Mouse (Mus musculus): ENCODE data around the gene Alx3. TPM values are rescaled to one million over a fixed set of nuclear protein-coding genes. Genes with fewer than 3 reads are reported as not detected.
A peak's percentile ranks its signal among the peaks of the same experiment; 100 is the strongest.

Alx3 gene
- not detected for total RNA-seq (2021)

DNA sequence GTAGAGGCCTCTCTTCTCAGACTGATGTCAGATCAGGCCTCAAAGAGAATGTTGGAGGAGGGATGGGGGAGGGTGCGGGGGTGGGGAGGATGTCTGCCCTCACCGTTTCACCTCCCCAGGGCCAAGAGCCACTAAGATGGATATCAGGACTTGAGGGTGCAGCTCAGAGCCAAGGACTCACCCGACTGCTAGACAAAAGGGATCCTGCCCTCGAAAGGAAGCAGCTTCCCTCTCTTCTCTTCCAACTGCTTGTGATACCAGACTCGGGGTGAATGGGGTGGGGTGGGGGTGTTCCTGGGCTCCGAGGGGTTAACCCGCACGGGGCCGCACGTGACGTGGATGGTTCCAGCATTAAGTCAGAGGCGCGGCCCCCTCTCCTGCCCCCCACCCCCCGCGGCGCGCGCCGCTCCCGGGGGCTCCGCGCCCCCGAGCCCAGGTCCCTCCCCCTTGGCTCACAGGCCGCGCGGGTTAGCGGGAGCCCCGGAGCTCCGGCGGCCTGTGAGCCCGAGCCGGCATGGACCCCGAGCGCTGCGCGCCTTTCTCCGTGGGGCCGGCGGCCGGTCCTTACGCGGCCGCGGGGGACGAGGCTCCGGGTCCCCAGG, at the start of gene Alx3:
Gene Alx3, plus strand, starts transcription at position 370 of the 602 bp plus-strand sequence.
- intact Hi-C loops (cut with DNase I) = no loop called here
- no peak for DNase-seq (ENCODE audit: low spot score)

- no peak for DNase-seq (ENCODE audit: low spot score)
- intact Hi-C loops (cut with DNase I) = no loop called here
These were observed 49.6 kb upstream of the Alx3 start for GRCm38 (mm10) chr3:107545278-107545677.

DNA sequence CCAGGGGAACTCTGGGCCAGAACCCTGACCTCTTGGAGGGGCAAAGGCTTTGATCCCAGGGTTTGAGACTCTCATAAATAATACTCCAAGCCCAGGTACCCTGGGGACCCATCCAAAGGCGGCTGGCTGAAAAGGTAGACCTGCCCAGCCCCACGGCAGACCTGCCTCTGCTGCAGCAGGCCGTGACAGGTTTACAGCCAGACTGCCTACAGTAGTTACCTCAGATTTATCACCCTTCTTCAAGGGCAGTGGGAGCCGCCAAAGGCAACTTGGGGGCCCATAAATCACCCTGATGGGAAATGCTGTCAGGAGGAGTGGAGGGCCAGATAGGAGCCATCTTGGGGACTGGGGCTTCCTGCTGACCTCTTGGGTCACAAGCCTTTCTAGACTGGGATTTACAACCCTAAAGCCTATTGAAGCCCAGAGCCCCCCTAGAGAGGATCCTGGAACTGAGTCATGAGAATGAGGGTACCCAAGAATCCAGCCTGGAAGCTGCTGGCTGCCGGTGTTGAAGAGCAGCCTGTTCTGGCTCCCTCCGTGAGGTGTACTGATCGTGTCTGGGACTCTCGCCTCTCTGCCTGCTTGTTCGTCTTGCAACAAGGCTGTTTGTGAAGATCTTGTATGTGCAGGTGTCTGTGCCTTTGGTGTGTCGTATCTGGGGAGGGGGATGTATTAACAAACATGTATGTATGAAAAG, 49.0 kb upstream of the Alx3 start:
- intact Hi-C loops (cut with DNase I) = no loop called here
- DNase-seq (ENCODE audit: low spot score) = no peak

- intact Hi-C loops (cut with DNase I) = no loop called here
- no peak for DNase-seq (ENCODE audit: low spot score)
These were observed 47.9 kb upstream of the Alx3 start for GRCm38 (mm10) chr3:107546956-107547355.

DNA sequence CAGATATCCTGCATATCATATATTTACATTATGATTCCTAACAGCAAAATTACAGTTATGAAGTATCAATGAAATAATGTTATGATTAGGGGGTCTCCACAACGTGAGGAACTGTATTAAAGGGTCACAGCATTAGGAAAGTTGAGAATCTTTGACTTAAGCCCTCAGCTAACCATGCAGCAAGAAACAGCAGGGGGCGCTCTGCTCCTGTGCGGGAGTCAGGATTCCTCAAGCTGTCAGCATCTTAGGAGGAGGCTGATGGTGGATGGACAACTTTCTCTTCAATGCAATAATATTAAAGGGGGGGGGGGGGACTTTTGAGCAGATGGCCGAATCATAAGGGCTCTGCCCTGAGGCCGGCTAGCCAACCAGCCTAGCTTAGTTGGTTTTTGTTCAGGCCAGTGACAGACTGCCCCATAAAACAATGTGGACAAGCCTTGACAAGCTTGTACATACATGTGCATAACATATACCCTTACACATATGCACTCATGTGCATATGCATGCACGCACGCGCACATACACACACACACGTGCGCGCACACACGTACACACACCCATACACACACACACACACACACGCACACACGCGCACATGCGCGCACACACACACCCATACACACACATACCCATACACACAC, 44.3 kb upstream of the Alx3 start:
- intact Hi-C loops (cut with DNase I) = loop anchor here (5.0 kb wide), 1 partner anchor 68 kb away; no protein-coding TSS in a partner anchor
- DNase-seq (ENCODE audit: low spot score) = no peak

DNA sequence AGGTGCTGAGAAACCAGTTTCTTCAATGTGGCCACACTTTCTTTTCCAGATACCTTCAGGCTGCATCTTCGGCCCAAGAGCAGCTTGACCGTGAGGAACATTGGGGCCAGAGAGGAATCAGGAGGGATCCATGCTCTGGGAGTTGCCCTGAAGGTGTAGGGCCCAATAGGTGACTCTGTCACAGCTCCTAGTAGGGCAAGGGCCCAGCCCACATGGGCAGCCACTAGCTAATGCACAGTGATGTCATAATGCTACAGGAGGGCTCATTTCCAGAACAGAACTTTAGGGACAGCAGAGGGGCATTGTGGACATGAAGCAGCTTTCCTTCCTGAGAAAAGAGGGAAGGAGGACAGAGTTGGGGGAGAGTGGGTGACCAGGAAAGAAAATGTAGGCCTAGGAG, 40.0 kb upstream of the Alx3 start, which contains the start of gene Ubl4b:
Gene Ubl4b, minus strand, starts transcription at position 232 of the 400 bp plus-strand sequence.
- no peak for DNase-seq (ENCODE audit: low spot score)
- intact Hi-C loops (cut with DNase I) = loop anchor here (5.0 kb wide), 1 partner anchor 73 kb away; no protein-coding TSS in a partner anchor

DNA sequence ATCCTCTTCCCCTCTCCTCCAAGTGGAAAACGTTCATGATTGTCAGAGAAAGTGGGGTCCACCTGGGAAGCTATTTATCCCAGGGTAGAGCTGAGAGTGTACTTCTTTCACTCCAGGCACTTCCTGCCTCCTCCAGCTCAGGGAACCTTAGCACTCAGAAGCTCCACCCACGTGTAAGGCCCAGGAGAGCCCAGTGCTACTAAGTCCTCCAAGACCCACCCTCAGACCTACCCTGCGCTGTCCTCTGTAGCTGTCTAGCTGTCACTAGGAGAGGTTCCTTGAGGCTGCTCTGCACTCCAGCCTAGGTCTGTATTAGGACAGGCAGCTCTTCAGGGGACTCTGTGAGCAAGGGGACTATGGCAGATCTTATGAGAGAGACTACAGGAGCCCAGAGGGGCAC, 36.1 kb upstream of the Alx3 start:
- DNase-seq (ENCODE audit: low spot score) = no peak

GRCm38 (mm10) chr3:107559183-107559582, 35.6 kb upstream of the Alx3 start:
- peak; percentile 54 for DNase-seq (ENCODE audit: low spot score)
- intact Hi-C loops (cut with DNase I) = loop anchor here (1.0 to 2.0 kb wide), 2 partner anchors 20 to 54 kb away; no protein-coding TSS in a partner anchor

More for the DNA sequence above, 36.1 kb upstream of the Alx3 start:
- intact Hi-C loops (cut with DNase I) = loop anchor here (1.0 to 2.0 kb wide), 2 partner anchors 21 to 54 kb away; no protein-coding TSS in a partner anchor

GRCm38 (mm10) chr3:107562104-107562503, 32.7 kb upstream of the Alx3 start:
- DNase-seq (ENCODE audit: low spot score) = no peak
- intact Hi-C loops (cut with DNase I) = no loop called here

- DNase-seq (ENCODE audit: low spot score) = no peak
- intact Hi-C loops (cut with DNase I) = no loop called here
These were observed 32.2 kb upstream of the Alx3 start for GRCm38 (mm10) chr3:107562591-107562990.

DNA sequence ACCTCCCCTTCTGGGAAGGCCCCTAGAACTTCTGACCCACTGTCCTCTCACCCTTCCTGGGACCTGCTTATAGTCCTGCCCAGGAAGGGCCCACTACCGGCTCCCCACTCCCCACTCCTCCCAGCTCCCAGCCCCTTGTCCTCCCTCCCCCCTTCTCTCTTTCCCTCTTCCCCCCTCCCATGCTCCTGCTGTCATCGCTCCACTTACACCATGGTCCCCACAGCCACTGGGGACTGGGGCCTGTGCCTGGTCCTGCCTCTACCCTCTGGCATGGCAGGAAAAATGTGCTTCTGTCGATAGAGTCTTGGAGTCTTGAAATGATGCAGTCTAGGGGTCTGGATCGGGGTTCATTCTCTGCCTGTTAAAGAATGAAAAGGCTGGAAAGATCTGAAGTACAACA, 31.0 kb upstream of the Alx3 start:
- intact Hi-C loops (cut with DNase I) = no loop called here
- no peak for DNase-seq (ENCODE audit: low spot score)

GRCm38 (mm10) chr3:107565331-107565730, 29.5 kb upstream of the Alx3 start:
- no peak for DNase-seq (ENCODE audit: low spot score)
- intact Hi-C loops (cut with DNase I) = no loop called here

GRCm38 (mm10) chr3:107567766-107568165, 27.1 kb upstream of the Alx3 start:
- DNase-seq (ENCODE audit: low spot score) = no peak
- intact Hi-C loops (cut with DNase I) = no loop called here

DNA sequence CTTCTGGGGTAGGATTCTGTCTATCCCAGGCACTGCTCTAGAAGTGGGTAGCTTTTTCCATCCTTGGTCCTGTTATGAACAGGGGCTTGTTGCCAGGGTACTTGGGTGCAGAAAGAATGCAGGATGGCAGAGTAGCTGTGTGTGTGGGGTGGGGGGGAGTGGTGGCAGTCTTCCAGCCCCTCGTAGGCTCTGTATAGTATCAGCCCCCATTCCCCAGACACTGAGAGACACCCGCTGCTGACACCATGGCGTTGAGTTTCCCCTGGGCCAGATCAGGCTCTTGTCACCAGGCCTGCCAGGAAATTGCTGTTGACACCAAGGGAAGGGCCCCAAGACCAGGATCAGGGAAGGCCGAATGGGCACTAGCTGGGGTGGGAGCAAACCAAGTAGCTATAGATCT, 26.1 kb upstream of the Alx3 start:
- intact Hi-C loops (cut with DNase I) = no loop called here
- DNase-seq (ENCODE audit: low spot score) = no peak

DNA sequence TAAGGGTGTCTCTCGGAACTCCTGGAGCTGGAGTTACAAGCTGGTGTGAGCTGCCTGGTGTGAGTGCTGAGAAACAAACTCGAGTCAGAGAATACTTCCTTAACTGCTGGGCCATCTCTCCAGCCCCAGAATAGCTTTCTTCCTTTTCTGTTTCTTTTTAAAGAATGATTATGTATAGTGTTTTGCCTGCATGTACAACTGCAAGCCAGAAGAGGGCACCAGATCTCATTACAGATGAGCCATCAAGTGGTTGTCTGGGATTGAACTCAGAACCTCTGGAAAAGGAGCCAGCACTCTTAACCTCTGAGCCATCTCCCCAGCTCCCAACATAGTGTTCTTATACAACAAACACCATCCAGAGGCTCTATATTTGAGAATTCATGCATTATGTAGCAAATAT, 23.6 kb upstream of the Alx3 start:
- no peak for DNase-seq (ENCODE audit: low spot score)
- intact Hi-C loops (cut with DNase I) = no loop called here

DNA sequence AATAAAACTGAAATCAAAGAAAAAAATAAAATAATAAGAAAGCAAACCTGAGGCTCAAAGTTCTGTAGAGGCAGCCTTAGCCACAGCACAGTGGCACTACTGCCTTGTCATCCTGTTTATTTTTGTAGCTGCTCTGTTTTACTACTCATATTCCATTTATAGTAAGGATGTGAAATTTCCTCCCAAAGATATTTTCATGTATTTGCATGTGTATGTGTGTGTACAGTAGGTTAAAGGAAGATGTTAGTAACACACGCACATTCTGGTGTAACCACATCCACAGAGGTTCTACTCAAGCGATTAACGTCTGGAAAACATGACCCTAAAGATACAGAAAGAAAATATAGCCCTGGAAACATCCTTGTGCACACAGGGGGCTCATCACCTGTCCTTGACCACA, 18.0 kb upstream of the Alx3 start:
- intact Hi-C loops (cut with DNase I) = no loop called here

DNA sequence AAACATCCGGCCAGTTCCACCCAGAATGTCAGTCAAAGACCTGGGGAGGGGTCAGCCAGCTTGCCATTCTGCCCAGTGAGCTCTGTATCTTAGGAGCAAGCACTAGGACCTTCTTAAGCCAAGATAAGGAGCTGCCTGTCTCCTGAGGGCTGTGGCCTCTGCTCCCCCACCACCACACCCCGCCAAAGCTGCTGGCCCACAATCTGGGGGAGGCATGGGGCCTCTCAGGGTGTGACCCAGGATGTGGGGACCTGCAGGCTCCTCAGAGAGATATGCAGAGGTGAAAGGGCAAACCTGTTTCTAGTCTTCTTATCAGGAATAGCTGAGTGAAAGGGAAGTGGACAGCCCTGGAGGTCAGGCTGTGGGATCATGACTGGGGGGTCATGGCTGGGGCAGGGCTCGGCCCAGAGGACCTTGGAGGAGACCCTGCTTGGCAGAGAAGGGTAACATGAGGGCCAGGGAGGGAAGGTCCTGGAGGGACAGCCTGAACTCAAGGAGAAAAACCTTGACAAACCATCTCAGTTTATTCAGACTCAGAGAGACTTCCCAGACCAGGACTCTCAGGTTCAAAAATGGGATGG, 16.9 kb upstream of the Alx3 start:
- intact Hi-C loops (cut with DNase I) = no loop called here
- no peak for DNase-seq (ENCODE audit: low spot score)

More for the DNA sequence above, 18.0 kb upstream of the Alx3 start:
- DNase-seq (ENCODE audit: low spot score) = no peak

DNA sequence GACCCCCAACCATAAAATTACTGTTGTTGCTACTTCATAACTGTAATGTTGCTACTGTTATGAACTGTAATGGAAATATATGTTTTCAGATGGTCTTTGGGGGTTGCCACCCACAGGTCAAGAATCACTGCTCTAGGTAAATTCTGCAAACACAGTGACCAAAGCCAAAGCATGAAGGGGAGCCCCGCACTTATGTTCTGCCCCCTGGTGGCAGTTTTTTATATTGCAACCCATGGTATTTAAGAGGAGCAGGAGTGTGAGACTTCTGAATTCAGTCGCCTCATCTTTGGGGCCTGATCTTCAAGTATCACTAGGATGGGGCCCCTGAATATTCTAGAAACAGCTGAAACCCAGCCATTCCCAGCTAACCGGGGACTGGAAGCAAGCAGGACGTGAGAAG, 15.4 kb upstream of the Alx3 start:
- DNase-seq (ENCODE audit: low spot score) = no peak
- intact Hi-C loops (cut with DNase I) = loop anchor here (1.0 kb wide), 1 partner anchor 20 kb away; no protein-coding TSS in a partner anchor

GRCm38 (mm10) chr3:107581103-107582010, 13.5 kb upstream of the Alx3 start:
- DNase-seq (ENCODE audit: low spot score) = no peak
- intact Hi-C loops (cut with DNase I) = no loop called here

Data from heart, postnatal 25 days (tissue).